Mouse (Mus musculus) cerebellum, adult 2 months (tissue): ENCODE results near the gene Zpld1.

ENCODE experiments used
- CTCF ChIP-seq: fragments of 200-500 bp; IDR thresholded peaks from 2 replicates; pipeline ENCODE4 v1.5.1; 2011; ENCODE audit warnings: low read depth, mild to moderate bottlenecking, control low read depth, low read length, moderate library complexity, borderline replicate concordance; ENCODE audit not compliant: insufficient read depth
- POLR2A ChIP-seq: fragments of 200-500 bp; IDR thresholded peaks from 2 replicates; pipeline ENCODE4 v1.6.1; 2011; ENCODE audit warnings: low read length, control low read depth, borderline replicate concordance; ENCODE audit not compliant: insufficient read depth

DNA sequence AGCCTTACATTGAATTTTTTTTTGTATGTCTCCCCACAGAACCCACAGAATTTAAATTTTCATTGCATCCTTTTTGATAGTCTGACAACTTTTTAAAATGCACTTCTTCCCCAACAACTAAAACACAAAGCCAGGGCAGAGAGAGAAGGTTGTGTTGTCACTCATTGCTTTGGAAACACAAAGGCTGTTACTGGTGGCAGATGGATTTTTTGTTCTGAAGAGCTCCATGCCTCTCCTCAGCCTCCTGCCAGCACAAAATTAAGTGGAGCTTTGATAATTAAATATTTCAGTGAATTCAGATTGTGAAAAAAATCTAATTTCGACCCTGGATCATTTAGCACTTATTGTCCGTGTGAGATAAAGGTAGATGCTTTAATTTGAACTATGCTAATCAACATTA, 107.4 kb downstream of the Zpld1 start:
- TF ChIP-seq CTCF (no peak), POLR2A (no peak)
